Mouse (Mus musculus): ENCODE measurements around the gene Cfap74. TPM values are rescaled to one million over a fixed set of nuclear protein-coding genes. Genes with fewer than 3 reads are reported as not detected.

Cfap74 gene
- polyA plus RNA-seq, 1 experiment from 2014 or later: 4.6 TPM

GRCm38 (mm10) chr4:155370737-155371715, 38.0 kb upstream of the Cfap74 start:
- DNase-seq (ENCODE audit: low spot score): no peak
- no peak overlapping the region for H3K27ac ChIP-seq
- H3K4me3 ChIP-seq (replicated peaks; ENCODE audit: low read length): no peak overlapping the region
- no peak overlapping the region for H3K4me2 ChIP-seq (replicated peaks)
- ATAC-seq (ENCODE audit: low FRiP score): no peak
- 87% methylated on average over 15 of the region's 15 CpGs for WGBS
- H3K27me3 ChIP-seq (ENCODE audit: control insufficient read depth, insufficient read depth, low read length): no peaks in the 10 kb centered on the region
- H3K4me1 ChIP-seq (replicated peaks; ENCODE audit: control insufficient read depth, insufficient read depth, low read length): 0 out of 2 replicates have a peak, but pooled peaks cover 3% of the 10 kb centered on the region
- H3K9me3 ChIP-seq (ENCODE audit: control insufficient read depth, low read length): no peaks in the 10 kb centered on the region
- H3K36me3 ChIP-seq (replicated peaks; ENCODE audit: control insufficient read depth, insufficient read depth): no peaks in the 10 kb centered on the region
- H3K9ac ChIP-seq: no peak overlapping the region

GRCm38 (mm10) chr4:155371797-155372735, 36.9 kb upstream of the Cfap74 start:
- no peak overlapping the region for H3K4me3 ChIP-seq (replicated peaks; ENCODE audit: low read length)
- H3K4me1 ChIP-seq (replicated peaks; ENCODE audit: control insufficient read depth, insufficient read depth, low read length): 0 out of 2 replicates have a peak, but pooled peaks cover 3% of the 10 kb centered on the region
- H3K27ac ChIP-seq: no peak overlapping the region
- H3K36me3 ChIP-seq (replicated peaks; ENCODE audit: control insufficient read depth, insufficient read depth): no peaks in the 10 kb centered on the region
- no peak overlapping the region for H3K4me2 ChIP-seq (replicated peaks)
- no peak for ATAC-seq (ENCODE audit: low FRiP score)
- no peak overlapping the region for H3K9ac ChIP-seq
- WGBS: 74% methylated on average over 5 of the region's 5 CpGs
- DNase-seq (ENCODE audit: low spot score): no peak
- H3K27me3 ChIP-seq (ENCODE audit: control insufficient read depth, insufficient read depth, low read length): no peaks in the 10 kb centered on the region
- H3K9me3 ChIP-seq (ENCODE audit: control insufficient read depth, low read length): no peaks in the 10 kb centered on the region

GRCm38 (mm10) chr4:155381974-155382373, 27.0 kb upstream of the Cfap74 start:
- H3K4me1 ChIP-seq (replicated peaks; ENCODE audit: control insufficient read depth, insufficient read depth, low read length): no peaks in the 10 kb centered on the region
- no peak overlapping the region for H3K4me3 ChIP-seq (replicated peaks; ENCODE audit: low read length)
- ATAC-seq (ENCODE audit: low FRiP score) (no peak), DNase-seq (ENCODE audit: low spot score) (no peak)
- H3K9me3 ChIP-seq (ENCODE audit: control insufficient read depth, low read length): no peaks in the 10 kb centered on the region
- no peak overlapping the region for H3K9ac ChIP-seq
- H3K36me3 ChIP-seq (replicated peaks; ENCODE audit: control insufficient read depth, insufficient read depth): no peaks in the 10 kb centered on the region
- H3K4me2 ChIP-seq (replicated peaks): no peak overlapping the region
- no peaks in the 10 kb centered on the region for H3K27me3 ChIP-seq (ENCODE audit: control insufficient read depth, insufficient read depth, low read length)
- 48% methylated on average over 7 of the region's 7 CpGs for WGBS
- H3K27ac ChIP-seq: no peak overlapping the region

GRCm38 (mm10) chr4:155382752-155383151, 26.2 kb upstream of the Cfap74 start:
- Histone ChIP-seq H3K36me3 (replicated peaks; ENCODE audit: control insufficient read depth, insufficient read depth) (no peaks in the 10 kb centered on the region), H3K9me3 (ENCODE audit: control insufficient read depth, low read length) (no peaks in the 10 kb centered on the region), H3K4me1 (replicated peaks; ENCODE audit: control insufficient read depth, insufficient read depth, low read length) (no peaks in the 10 kb centered on the region), H3K9ac (0 out of 2 replicates have a peak overlapping the region, but pooled peaks have one; percentile 26), H3K27me3 (ENCODE audit: control insufficient read depth, insufficient read depth, low read length) (no peaks in the 10 kb centered on the region), H3K4me2 (replicated peaks) (no peak overlapping the region), H3K4me3 (replicated peaks; ENCODE audit: low read length) (no peak overlapping the region), H3K27ac (no peak overlapping the region)
- 11% methylated on average over 9 of the region's 9 CpGs for WGBS
- DNase-seq (ENCODE audit: low spot score): no peak
- ATAC-seq (ENCODE audit: low FRiP score): no peak

GRCm38 (mm10) chr4:155383326-155383725, 25.7 kb upstream of the Cfap74 start:
- no peaks in the 10 kb centered on the region for H3K4me1 ChIP-seq (replicated peaks; ENCODE audit: control insufficient read depth, insufficient read depth, low read length)
- no peak overlapping the region for H3K4me2 ChIP-seq (replicated peaks)
- no peak overlapping the region for H3K27ac ChIP-seq
- no peaks in the 10 kb centered on the region for H3K36me3 ChIP-seq (replicated peaks; ENCODE audit: control insufficient read depth, insufficient read depth)
- ATAC-seq (ENCODE audit: low FRiP score) (no peak), DNase-seq (ENCODE audit: low spot score) (no peak)
- no peaks in the 10 kb centered on the region for H3K27me3 ChIP-seq (ENCODE audit: control insufficient read depth, insufficient read depth, low read length)
- H3K9ac ChIP-seq: no peak overlapping the region
- no peak overlapping the region for H3K4me3 ChIP-seq (replicated peaks; ENCODE audit: low read length)
- H3K9me3 ChIP-seq (ENCODE audit: control insufficient read depth, low read length): no peaks in the 10 kb centered on the region
- 75% methylated on average over 4 of the region's 4 CpGs for whole genome bisulfite sequencing

- no peak for DNase-seq (ENCODE audit: low spot score)
- Histone ChIP-seq H3K27me3 (ENCODE audit: control insufficient read depth, insufficient read depth, low read length) (no peaks in the 10 kb centered on the region), H3K4me2 (replicated peaks) (no peak overlapping the region), H3K9me3 (ENCODE audit: control insufficient read depth, low read length) (no peaks in the 10 kb centered on the region), H3K4me1 (replicated peaks; ENCODE audit: control insufficient read depth, insufficient read depth, low read length) (no peaks in the 10 kb centered on the region), H3K36me3 (replicated peaks; ENCODE audit: control insufficient read depth, insufficient read depth) (no peaks in the 10 kb centered on the region), H3K27ac (no peak overlapping the region), H3K9ac (no peak overlapping the region), H3K4me3 (replicated peaks; ENCODE audit: low read length) (no peak overlapping the region)
- 86% methylated on average over 8 of the region's 8 CpGs for WGBS
- ATAC-seq (ENCODE audit: low FRiP score): no peak
Measured at GRCm38 (mm10) chr4:155387166-155387565, 21.8 kb upstream of the Cfap74 start.

- 86% methylated on average over 5 of the region's 5 CpGs for WGBS
- ATAC-seq (ENCODE audit: low FRiP score): no peak
- no peaks in the 10 kb centered on the region for H3K9me3 ChIP-seq (ENCODE audit: control insufficient read depth, low read length)
- H3K4me2 ChIP-seq (replicated peaks): no peak overlapping the region
- no peak overlapping the region for H3K4me3 ChIP-seq (replicated peaks; ENCODE audit: low read length)
- H3K27me3 ChIP-seq (ENCODE audit: control insufficient read depth, insufficient read depth, low read length): peaks cover 49% of the 10 kb centered on the region
- no peaks in the 10 kb centered on the region for H3K4me1 ChIP-seq (replicated peaks; ENCODE audit: control insufficient read depth, insufficient read depth, low read length)
- H3K36me3 ChIP-seq (replicated peaks; ENCODE audit: control insufficient read depth, insufficient read depth): no peaks in the 10 kb centered on the region
- H3K9ac ChIP-seq: no peak overlapping the region
- H3K27ac ChIP-seq: no peak overlapping the region
- no peak for DNase-seq (ENCODE audit: low spot score)
Measured at GRCm38 (mm10) chr4:155395471-155395870, 13.5 kb upstream of the Cfap74 start.

GRCm38 (mm10) chr4:155396751-155397150, 12.2 kb upstream of the Cfap74 start:
- Histone ChIP-seq H3K4me2 (replicated peaks) (no peak overlapping the region), H3K27me3 (ENCODE audit: control insufficient read depth, insufficient read depth, low read length) (peaks cover 49% of the 10 kb centered on the region), H3K9ac (no peak overlapping the region), H3K36me3 (replicated peaks; ENCODE audit: control insufficient read depth, insufficient read depth) (no peaks in the 10 kb centered on the region), H3K27ac (no peak overlapping the region), H3K4me1 (replicated peaks; ENCODE audit: control insufficient read depth, insufficient read depth, low read length) (no peaks in the 10 kb centered on the region), H3K4me3 (replicated peaks; ENCODE audit: low read length) (no peak overlapping the region), H3K9me3 (ENCODE audit: control insufficient read depth, low read length) (no peaks in the 10 kb centered on the region)
- 89% methylated on average over 4 of the region's 4 CpGs for WGBS
- DNase-seq (ENCODE audit: low spot score) (no peak), ATAC-seq (ENCODE audit: low FRiP score) (no peak)

All from hindbrain, embryonic 14.5 days (tissue).